ENCODE assay signal across 15 mouse cellular contexts in genomic region chr17:66708748-66709147, GRCm38 (mm10).
"Had no signal": no experiment of that assay in that cellular context is flagged by ENCODE, and none has a peak within 500 bp of the region (broad histone marks: within the 10 kb centered on the region; RNA-seq: fewer than 3 reads in every experiment).

No protein-coding gene starts in this region.

- ATAC-seq: liver, postnatal 0 days; midbrain, embryonic 15.5 days had no signal

- H3K4me1 ChIP-seq: hindbrain, embryonic 15.5 days; neural tube, embryonic 13.5 days had no signal

- H3K27ac ChIP-seq: hindbrain, embryonic 15.5 days; kidney, postnatal 0 days; layer of hippocampus, adult 2 months; left cerebral cortex, adult 2 months; liver, embryonic 14.5 days; midbrain, embryonic 12.5 days; midbrain, embryonic 15.5 days; neural tube, embryonic 13.5 days had no signal

- DNase-seq: kidney, adult 2 months; kidney, postnatal 25 days; layer of hippocampus, adult 9-11 months; liver, postnatal 0 days; thymus, adult 18-20 months; thymus, postnatal 36 days had no signal

- H3K4me2 ChIP-seq: hindbrain, embryonic 15.5 days; midbrain, embryonic 12.5 days; midbrain, embryonic 15.5 days; neural tube, embryonic 13.5 days had no signal

- H3K36me3 ChIP-seq: hindbrain, embryonic 15.5 days; midbrain, embryonic 12.5 days; midbrain, embryonic 15.5 days; neural tube, embryonic 13.5 days had no signal

- H3K9me3 ChIP-seq: hindbrain, embryonic 15.5 days; midbrain, embryonic 12.5 days; midbrain, embryonic 15.5 days; neural tube, embryonic 13.5 days had no signal

- H3K9ac ChIP-seq: hindbrain, embryonic 15.5 days; liver, embryonic 14.5 days; liver, postnatal 0 days; midbrain, embryonic 12.5 days; midbrain, embryonic 15.5 days; neural tube, embryonic 13.5 days had no signal

- H3K4me3 ChIP-seq: hindbrain, embryonic 15.5 days; layer of hippocampus, adult 2 months; left cerebral cortex, adult 2 months; midbrain, embryonic 12.5 days; midbrain, embryonic 15.5 days; myocyte; neural tube, embryonic 13.5 days had no signal

- H3K27me3 ChIP-seq: hindbrain, embryonic 15.5 days; midbrain, embryonic 12.5 days; midbrain, embryonic 15.5 days; neural tube, embryonic 13.5 days had no signal
